Mouse (Mus musculus) cerebellum, adult 18-20 months (tissue): ENCODE measurements around the gene Vamp5.

Experiments used
- DNase-seq, 2 experiments: peaks; one replicate each; pipeline ENCODE4 v3.0.0; 2021

Gene Vamp5

GRCm38 (mm10) chr6:72344396-72345073 is 35.7 kb downstream of the Vamp5 start:
- DNase-seq, result no peak

GRCm38 (mm10) chr6:72340481-72340880 is 39.8 kb downstream of the Vamp5 start:
- no peak for DNase-seq

GRCm38 (mm10) chr6:72333111-72333510 is 47.2 kb downstream of the Vamp5 start:
- DNase-seq, result no peak

- DNase-seq, result no peak
Observed at GRCm38 (mm10) chr6:72330133-72330532, 50.1 kb downstream of the Vamp5 start.

- no peak for DNase-seq
Observed at GRCm38 (mm10) chr6:72329019-72329418, 51.2 kb downstream of the Vamp5 start.

- no peak for DNase-seq
Observed at GRCm38 (mm10) chr6:72326274-72326673, 54.0 kb downstream of the Vamp5 start.

- no peak for DNase-seq
Observed at GRCm38 (mm10) chr6:72323786-72324508, 56.3 kb downstream of the Vamp5 start.

- no peak for DNase-seq
Observed at GRCm38 (mm10) chr6:72322936-72323335, 57.3 kb downstream of the Vamp5 start.

GRCm38 (mm10) chr6:72319019-72319418 is 61.2 kb downstream of the Vamp5 start:
- no peak for DNase-seq
